Mouse (Mus musculus): ENCODE results near the gene Olfr1447. TPM values are rescaled to one million over a fixed set of nuclear protein-coding genes. Genes with fewer than 3 reads are reported as not detected.

Gene Olfr1447
- total RNA-seq (2021) = not detected

GRCm38 (mm10) chr19:12903643-12904042 is at the start of gene Olfr1447:
TSS of gene Olfr1447 (minus strand) at chr19:12903743.
- DNase-seq = no peak

- DNase-seq = no peak
Measured at GRCm38 (mm10) chr19:12949958-12950357, 46.4 kb upstream of the Olfr1447 start, which contains the start of gene Olfr1450. TSS of gene Olfr1450 (plus strand) at chr19:12950258.

- DNase-seq = no peak
Measured at GRCm38 (mm10) chr19:12930540-12930939, 27.0 kb upstream of the Olfr1447 start, which contains the start of gene Olfr1449. TSS of gene Olfr1449 (plus strand) at chr19:12930840.

- DNase-seq = no peak
Measured at GRCm38 (mm10) chr19:12924319-12924718, 20.8 kb upstream of the Olfr1447 start, which contains the start of gene Olfr1448. TSS of gene Olfr1448 (minus strand) at chr19:12924419.

GRCm38 (mm10) chr19:12893424-12893823 is 10.1 kb downstream of the Olfr1447 start, which contains the start of gene Olfr1446:
TSS of gene Olfr1446 (minus strand) at chr19:12893524.
- no peak for DNase-seq

- DNase-seq = no peak
Measured at GRCm38 (mm10) chr19:12883555-12883954, 20.0 kb downstream of the Olfr1447 start, which contains the start of gene Olfr1445. TSS of gene Olfr1445 (plus strand) at chr19:12883855.

- DNase-seq = no peak
Measured at GRCm38 (mm10) chr19:12856983-12857382, 46.6 kb downstream of the Olfr1447 start, which contains the start of gene Olfr1444. TSS of gene Olfr1444 (plus strand) at chr19:12857283.

Other genes starting within 250 kb of the Olfr1447 start
- not detected for gene Olfr1442, start 233.3 kb downstream of the Olfr1447 start, total RNA-seq (2021)
- not detected for gene Olfr1443, start 225.6 kb downstream of the Olfr1447 start, total RNA-seq (2021)
- gene Keg1, start 208.0 kb downstream of the Olfr1447 start, total RNA-seq (2021) = not detected
- gene Cntf, start 138.1 kb downstream of the Olfr1447 start, total RNA-seq (2021) = 1 to 10 TPM; 2.9 to 4.1 TPM
- gene Zfp91, start 107.6 kb downstream of the Olfr1447 start, total RNA-seq (2021) = 10 to 100 TPM; 96.1 to 96.3 TPM
- gene Lpxn, start 107.5 kb downstream of the Olfr1447 start, total RNA-seq (2021) = 1 to 10 TPM; 1.1 to 2.0 TPM
- not detected for gene Gm5244, start 57.1 kb downstream of the Olfr1447 start, total RNA-seq (2021)
- not detected for gene Olfr1444, start 46.5 kb downstream of the Olfr1447 start, total RNA-seq (2021)
- gene Olfr1445, start 19.9 kb downstream of the Olfr1447 start, total RNA-seq (2021) = not detected
- gene Olfr1446, start 10.2 kb downstream of the Olfr1447 start, total RNA-seq (2021) = not detected
- not detected for gene Olfr1448, start 20.7 kb upstream of the Olfr1447 start, total RNA-seq (2021)
- gene Olfr1449, start 27.1 kb upstream of the Olfr1447 start, total RNA-seq (2021) = not detected
- gene Olfr1450, start 46.5 kb upstream of the Olfr1447 start, total RNA-seq (2021) = not detected
- not detected for gene Olfr1451, start 91.3 kb upstream of the Olfr1447 start, total RNA-seq (2021)
- gene Olfr1453, start 124.6 kb upstream of the Olfr1447 start, total RNA-seq (2021) = not detected
- gene Olfr1454, start 156.9 kb upstream of the Olfr1447 start, total RNA-seq (2021) = not detected
- not detected for gene Olfr1457, start 194.1 kb upstream of the Olfr1447 start, total RNA-seq (2021)
- gene Olfr1458, start 203.0 kb upstream of the Olfr1447 start, total RNA-seq (2021) = not detected
- under 1 TPM; 0.20 to 0.25 TPM for gene Olfr1459, start 245.8 kb upstream of the Olfr1447 start, total RNA-seq (2021)